Mouse (Mus musculus): ENCODE measurements around the gene Gm20388. TPM values are rescaled to one million over a fixed set of nuclear protein-coding genes. Genes with fewer than 3 reads are reported as not detected.
"Not testable (repeated sequence)": the region's sequence is repeated elsewhere in the genome, so short reads cannot be mapped to it uniquely, and the experiment has no call there.

The Gm20388 gene
- polyA plus RNA-seq, 1 experiment from 2014 or later: not detected

DNA sequence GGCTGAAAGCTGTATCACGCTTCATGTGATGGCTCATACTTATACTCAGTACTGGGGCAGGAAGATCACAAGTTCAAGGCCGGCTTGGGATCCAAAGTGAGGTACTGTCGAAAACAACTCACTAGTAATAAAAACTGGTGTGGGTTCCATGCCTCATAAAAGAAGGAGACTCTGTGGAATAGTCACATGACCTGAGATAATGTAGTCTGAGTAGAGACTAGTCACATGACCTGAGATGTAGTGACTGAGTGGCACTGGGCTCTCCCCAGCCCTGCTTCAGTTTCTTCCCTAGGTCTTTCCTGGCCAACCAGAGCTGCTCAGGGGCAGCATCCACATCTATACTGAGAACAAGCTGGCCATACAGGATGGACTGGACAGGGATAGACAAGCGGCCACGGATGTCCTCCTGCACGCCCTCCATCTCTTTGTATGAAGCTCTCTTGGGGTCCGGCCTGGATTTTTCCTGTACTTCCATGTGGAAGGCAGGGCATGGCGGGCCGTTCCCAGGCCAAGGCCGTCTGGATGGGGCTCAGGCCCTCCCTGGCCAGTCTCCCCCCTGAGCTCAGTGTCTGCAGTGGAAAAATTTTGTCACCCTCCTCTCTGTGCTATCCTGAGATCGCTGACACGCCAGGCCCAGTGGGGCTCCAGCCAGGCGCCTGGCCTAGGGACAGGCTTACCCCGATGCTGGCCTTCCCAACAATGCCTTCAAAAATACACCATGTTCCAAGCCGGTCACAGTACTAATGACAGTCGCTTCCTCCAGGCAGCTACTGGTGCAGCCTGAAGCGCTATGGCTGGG is 2713.4 kb downstream of the Gm20388 start:
- 92% methylated on average over 17 of the region's 17 CpGs for WGBS
- H3K4me2 ChIP-seq (replicated peaks; ENCODE audit: low read depth, low read length): no peak overlapping the region
- H3K4me1 ChIP-seq (ENCODE audit: control insufficient read depth, insufficient read depth, low read length): peaks cover 14% of the 10 kb centered on the region
- no peaks in the 10 kb centered on the region for H3K27me3 ChIP-seq (ENCODE audit: control insufficient read depth, insufficient read depth, low read length)
- no peak overlapping the region for H3K9ac ChIP-seq (ENCODE audit: low read depth, low read length)
- ATAC-seq (ENCODE audit: low FRiP score, low TSS enrichment): no peak
- H3K4me3 ChIP-seq (ENCODE audit: low read length): no peak overlapping the region
- no peak overlapping the region for H3K27ac ChIP-seq (ENCODE audit: low read depth, low read length)
- no peaks in the 10 kb centered on the region for H3K9me3 ChIP-seq (ENCODE audit: control insufficient read depth, low read length)
- no peaks in the 10 kb centered on the region for H3K36me3 ChIP-seq (ENCODE audit: control insufficient read depth, insufficient read depth, low read length)

- ATAC-seq (ENCODE audit: low FRiP score, low TSS enrichment): no peak
- no peak overlapping the region for H3K27ac ChIP-seq (ENCODE audit: low read depth, low read length)
Measured at GRCm38 (mm10) chr8:122624653-122625052, 2714.0 kb downstream of the Gm20388 start.

GRCm38 (mm10) chr8:122625811-122626210 is 2715.2 kb downstream of the Gm20388 start:
- Histone ChIP-seq H3K4me3 (ENCODE audit: low read length) (no peak overlapping the region), H3K9ac (ENCODE audit: low read depth, low read length) (no peak overlapping the region), H3K27me3 (ENCODE audit: control insufficient read depth, insufficient read depth, low read length) (no peaks in the 10 kb centered on the region), H3K27ac (ENCODE audit: low read depth, low read length) (no peak overlapping the region), H3K9me3 (ENCODE audit: control insufficient read depth, low read length) (no peaks in the 10 kb centered on the region), H3K36me3 (ENCODE audit: control insufficient read depth, insufficient read depth, low read length) (no peaks in the 10 kb centered on the region), H3K4me1 (ENCODE audit: control insufficient read depth, insufficient read depth, low read length) (peaks cover 11% of the 10 kb centered on the region), H3K4me2 (replicated peaks; ENCODE audit: low read depth, low read length) (no peak overlapping the region)
- ATAC-seq (ENCODE audit: low FRiP score, low TSS enrichment): no peak
- WGBS: 87% methylated on average over 9 of the region's 9 CpGs

More at GRCm38 (mm10) chr8:122624653-122625052, 2714.0 kb downstream of the Gm20388 start:
- H3K4me1 ChIP-seq (ENCODE audit: control insufficient read depth, insufficient read depth, low read length): peaks cover 12% of the 10 kb centered on the region
- H3K9ac ChIP-seq (ENCODE audit: low read depth, low read length): no peak overlapping the region
- H3K27me3 ChIP-seq (ENCODE audit: control insufficient read depth, insufficient read depth, low read length): no peaks in the 10 kb centered on the region
- H3K9me3 ChIP-seq (ENCODE audit: control insufficient read depth, low read length): no peaks in the 10 kb centered on the region
- no peak overlapping the region for H3K4me2 ChIP-seq (replicated peaks; ENCODE audit: low read depth, low read length)
- H3K4me3 ChIP-seq (ENCODE audit: low read length): no peak overlapping the region
- WGBS: 69% methylated on average over 5 of the region's 5 CpGs
- H3K36me3 ChIP-seq (ENCODE audit: control insufficient read depth, insufficient read depth, low read length): no peaks in the 10 kb centered on the region

- H3K9ac ChIP-seq (ENCODE audit: low read depth, low read length): no peak overlapping the region
Measured at GRCm38 (mm10) chr8:122626896-122627295, 2716.3 kb downstream of the Gm20388 start.

GRCm38 (mm10) chr8:122629388-122629787 is 2718.7 kb downstream of the Gm20388 start:
- Histone ChIP-seq H3K9me3 (ENCODE audit: control insufficient read depth, low read length) (no peaks in the 10 kb centered on the region), H3K4me2 (replicated peaks; ENCODE audit: low read depth, low read length) (no peak overlapping the region), H3K9ac (ENCODE audit: low read depth, low read length) (no peak overlapping the region), H3K27ac (ENCODE audit: low read depth, low read length) (no peak overlapping the region), H3K36me3 (ENCODE audit: control insufficient read depth, insufficient read depth, low read length) (no peaks in the 10 kb centered on the region), H3K4me3 (ENCODE audit: low read length) (no peak overlapping the region), H3K27me3 (ENCODE audit: control insufficient read depth, insufficient read depth, low read length) (no peaks in the 10 kb centered on the region), H3K4me1 (ENCODE audit: control insufficient read depth, insufficient read depth, low read length) (peaks cover 3% of the 10 kb centered on the region; the same call in 1 of the 2 replicates)
- WGBS: 31% methylated on average over 10 of the region's 10 CpGs
- ATAC-seq (ENCODE audit: low FRiP score, low TSS enrichment): no peak

More at GRCm38 (mm10) chr8:122626896-122627295, 2716.3 kb downstream of the Gm20388 start:
- ATAC-seq (ENCODE audit: low FRiP score, low TSS enrichment): no peak
- peaks cover 3% of the 10 kb centered on the region for H3K4me1 ChIP-seq (ENCODE audit: control insufficient read depth, insufficient read depth, low read length)
- H3K4me2 ChIP-seq (replicated peaks; ENCODE audit: low read depth, low read length): no peak overlapping the region
- no peaks in the 10 kb centered on the region for H3K27me3 ChIP-seq (ENCODE audit: control insufficient read depth, insufficient read depth, low read length)
- H3K27ac ChIP-seq (ENCODE audit: low read depth, low read length): no peak overlapping the region
- WGBS: 89% methylated on average over 2 of the region's 2 CpGs
- no peaks in the 10 kb centered on the region for H3K36me3 ChIP-seq (ENCODE audit: control insufficient read depth, insufficient read depth, low read length)
- no peak overlapping the region for H3K4me3 ChIP-seq (ENCODE audit: low read length)
- H3K9me3 ChIP-seq (ENCODE audit: control insufficient read depth, low read length): no peaks in the 10 kb centered on the region

DNA sequence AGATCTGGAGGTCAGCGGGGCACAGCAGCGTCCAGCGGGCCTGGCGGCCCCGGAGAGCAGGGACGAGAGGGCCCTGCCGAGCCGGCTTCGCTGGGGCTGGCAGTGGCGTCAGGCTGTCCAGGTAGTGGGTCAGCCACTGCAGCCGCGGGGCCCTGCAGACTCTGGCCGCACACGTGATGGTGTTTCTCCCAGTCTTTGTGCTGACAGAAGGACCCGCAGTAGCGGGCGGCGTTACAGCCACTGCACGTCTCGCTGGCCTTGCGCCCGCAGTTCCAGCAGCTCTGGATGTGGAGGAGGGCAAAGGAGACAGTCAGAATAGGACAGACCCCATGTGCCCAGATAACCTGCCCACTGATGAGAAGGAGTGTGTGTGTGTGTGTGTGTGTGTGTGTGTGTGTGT is 2720.1 kb downstream of the Gm20388 start:
- Histone ChIP-seq H3K27me3 (ENCODE audit: control insufficient read depth, insufficient read depth, low read length) (no peaks in the 10 kb centered on the region), H3K36me3 (ENCODE audit: control insufficient read depth, insufficient read depth, low read length) (no peaks in the 10 kb centered on the region), H3K4me2 (replicated peaks; ENCODE audit: low read depth, low read length) (no peak overlapping the region), H3K9me3 (ENCODE audit: control insufficient read depth, low read length) (no peaks in the 10 kb centered on the region), H3K4me1 (ENCODE audit: control insufficient read depth, insufficient read depth, low read length) (peaks cover 3% of the 10 kb centered on the region; the same call in 1 of the 2 replicates), H3K4me3 (ENCODE audit: low read length) (no peak overlapping the region), H3K9ac (ENCODE audit: low read depth, low read length) (no peak overlapping the region), H3K27ac (ENCODE audit: low read depth, low read length) (no peak overlapping the region)
- ATAC-seq (ENCODE audit: low FRiP score, low TSS enrichment): no peak
- WGBS: 37% methylated on average over 22 of the region's 22 CpGs

GRCm38 (mm10) chr8:122632134-122632533 is 2721.5 kb downstream of the Gm20388 start:
- 81% methylated on average over 3 of the region's 3 CpGs for WGBS
- H3K4me2 ChIP-seq (replicated peaks; ENCODE audit: low read depth, low read length); H3K9me3 ChIP-seq (ENCODE audit: control insufficient read depth, low read length); H3K27me3 ChIP-seq (ENCODE audit: control insufficient read depth, insufficient read depth, low read length); H3K36me3 ChIP-seq (ENCODE audit: control insufficient read depth, insufficient read depth, low read length); ATAC-seq (ENCODE audit: low FRiP score, low TSS enrichment); H3K9ac ChIP-seq (ENCODE audit: low read depth, low read length); H3K27ac ChIP-seq (ENCODE audit: low read depth, low read length); H3K4me3 ChIP-seq (ENCODE audit: low read length): not testable (repeated sequence)
- H3K4me1 ChIP-seq (ENCODE audit: control insufficient read depth, insufficient read depth, low read length): peaks cover 13% of the 10 kb centered on the region; the same call in 1 of the 2 replicates

GRCm38 (mm10) chr8:122633205-122633604 is 2722.6 kb downstream of the Gm20388 start:
- no peaks in the 10 kb centered on the region for H3K27me3 ChIP-seq (ENCODE audit: control insufficient read depth, insufficient read depth, low read length)
- no peak for ATAC-seq (ENCODE audit: low FRiP score, low TSS enrichment)
- H3K9ac ChIP-seq (ENCODE audit: low read depth, low read length): no peak overlapping the region
- H3K4me3 ChIP-seq (ENCODE audit: low read length): no peak overlapping the region
- WGBS: 91% methylated on average over 14 of the region's 14 CpGs
- H3K4me1 ChIP-seq (ENCODE audit: control insufficient read depth, insufficient read depth, low read length): peaks cover 13% of the 10 kb centered on the region; the same call in 1 of the 2 replicates
- no peaks in the 10 kb centered on the region for H3K9me3 ChIP-seq (ENCODE audit: control insufficient read depth, low read length)
- H3K36me3 ChIP-seq (ENCODE audit: control insufficient read depth, insufficient read depth, low read length): no peaks in the 10 kb centered on the region
- no peak overlapping the region for H3K27ac ChIP-seq (ENCODE audit: low read depth, low read length)
- H3K4me2 ChIP-seq (replicated peaks; ENCODE audit: low read depth, low read length): no peak overlapping the region
